Mouse (Mus musculus): ENCODE data around the gene Defb7. TPM values are rescaled to one million over a fixed set of nuclear protein-coding genes. Genes with fewer than 3 reads are reported as not detected.

Gene Defb7
- not detected for polyA plus RNA-seq (2017; shearing (Covaris generic))

GRCm38 (mm10) chr8:19494797-19495196 lies at the start of gene Defb7:
Gene Defb7, plus strand, starts transcription at chr8:19495097.

Other genes with a start within 250 kb of the Defb7 start
- not detected for gene Defb5, start 247.5 kb upstream of the Defb7 start, polyA plus RNA-seq (2017; shearing (Covaris generic))
- gene Defb3, start 201.7 kb upstream of the Defb7 start, polyA plus RNA-seq (2017; shearing (Covaris generic)): not detected
- not detected for gene Defb8, start 47.5 kb upstream of the Defb7 start, polyA plus RNA-seq (2017; shearing (Covaris generic))
- gene 4930467E23Rik, start 234.5 kb downstream of the Defb7 start, polyA plus RNA-seq (2017; shearing (Covaris generic)): not detected